Mouse (Mus musculus) intestine, embryonic 15.5 days (tissue): ENCODE results near the gene Dnaaf1. TPM values are rescaled to one million over a fixed set of nuclear protein-coding genes. Genes with fewer than 3 reads are reported as not detected.

Experiments used
- ATAC-seq: fragments of 200-750 bp; cut with Nextera tagmentation; 2 replicates; pipeline ENCODE4 v1.8.0; 2017; ENCODE audit warnings: moderate TSS enrichment, moderate library complexity
- H3K27ac ChIP-seq: fragments of 300-500 bp; sonication (generic); 2 replicates; pipeline ENCODE4 v1.5.1; 2015; ENCODE audit warnings: mild to moderate bottlenecking, inconsistent platforms
- H3K27me3 ChIP-seq: fragments of 300-500 bp; sonication (generic); replicated peaks from 2 replicates; pipeline ENCODE4 v1.6.1; 2015; ENCODE audit warnings: inconsistent platforms
- H3K36me3 ChIP-seq: fragments of 300-500 bp; sonication (generic); 2 replicates; pipeline ENCODE4 v1.6.1; 2015; ENCODE audit warnings: inconsistent platforms
- H3K4me1 ChIP-seq: fragments of 300-500 bp; sonication (generic); replicated peaks from 2 replicates; pipeline ENCODE4 v1.6.1; 2015; ENCODE audit warnings: inconsistent platforms
- H3K4me2 ChIP-seq: fragments of 300-500 bp; sonication (generic); replicated peaks from 2 replicates; pipeline ENCODE4 v1.6.1; 2015; ENCODE audit warnings: mild to moderate bottlenecking, inconsistent platforms
- H3K4me3 ChIP-seq: fragments of 300-500 bp; sonication (generic); replicated peaks from 2 replicates; pipeline ENCODE4 v1.5.1; 2015; ENCODE audit warnings: inconsistent platforms
- H3K9ac ChIP-seq: fragments of 300-500 bp; sonication (generic); 2 replicates; pipeline ENCODE4 v1.6.1; 2015; ENCODE audit warnings: inconsistent platforms
- H3K9me3 ChIP-seq: fragments of 300-500 bp; sonication (generic); 2 replicates; pipeline ENCODE4 v1.6.1; 2016; ENCODE audit warnings: inconsistent platforms
- WGBS: fragments of 180-500 bp; shearing (Covaris S2); methylation state at CpG from one replicate; pipeline ENCODE4 v1.1.7; 2015; 5-methylcytosine and 5-hydroxymethylcytosine counted together
- polyA plus RNA-seq: library from polyadenylated mRNA; unstranded; fragments of >200 nt; fragmentation: Nextera tagmentation; extraction: Ambion mirVana; gene quantifications from 2 replicates; pipeline ENCODE4 v1.2.1, GENCODE M21; 2015

Dnaaf1 gene
- polyA plus RNA-seq, 1 experiment from 2014 or later, result 1.4 TPM

DNA sequence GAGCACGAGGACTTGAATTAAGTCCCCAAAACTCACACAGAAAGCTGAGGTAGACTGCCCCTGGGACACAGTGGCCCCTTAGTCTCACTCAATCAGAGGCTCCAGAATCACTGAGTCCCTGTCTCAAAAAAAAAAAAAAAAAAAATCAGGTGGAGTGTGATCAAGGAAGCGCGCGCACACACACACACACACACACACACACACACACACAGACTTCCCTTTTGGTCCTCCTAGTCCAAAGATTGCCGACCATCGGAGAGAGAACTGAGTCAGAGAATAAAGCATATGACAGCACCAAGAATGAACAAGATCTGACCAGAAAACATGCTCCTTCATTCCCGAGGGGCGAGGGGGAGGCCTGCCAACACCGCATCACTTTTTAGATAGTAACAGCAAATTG lies 17.9 kb upstream of the Dnaaf1 start:
- no peaks in the 10 kb centered on the region for H3K27me3 ChIP-seq
- H3K36me3 ChIP-seq, result peaks cover 5% of the 10 kb centered on the region
- WGBS, result 72% methylated on average over 9 of the region's 9 CpGs
- peaks cover 27% of the 10 kb centered on the region for H3K4me1 ChIP-seq
- peak overlapping the region; percentile 88; the same call in 1 of the 2 replicates for H3K9ac ChIP-seq
- peak overlapping the region; percentile 68 for H3K4me2 ChIP-seq
- peak overlapping the region; percentile 82 for H3K4me3 ChIP-seq
- no peak overlapping the region for H3K27ac ChIP-seq
- ATAC-seq, result no peak
- H3K9me3 ChIP-seq, result no peaks in the 10 kb centered on the region

DNA sequence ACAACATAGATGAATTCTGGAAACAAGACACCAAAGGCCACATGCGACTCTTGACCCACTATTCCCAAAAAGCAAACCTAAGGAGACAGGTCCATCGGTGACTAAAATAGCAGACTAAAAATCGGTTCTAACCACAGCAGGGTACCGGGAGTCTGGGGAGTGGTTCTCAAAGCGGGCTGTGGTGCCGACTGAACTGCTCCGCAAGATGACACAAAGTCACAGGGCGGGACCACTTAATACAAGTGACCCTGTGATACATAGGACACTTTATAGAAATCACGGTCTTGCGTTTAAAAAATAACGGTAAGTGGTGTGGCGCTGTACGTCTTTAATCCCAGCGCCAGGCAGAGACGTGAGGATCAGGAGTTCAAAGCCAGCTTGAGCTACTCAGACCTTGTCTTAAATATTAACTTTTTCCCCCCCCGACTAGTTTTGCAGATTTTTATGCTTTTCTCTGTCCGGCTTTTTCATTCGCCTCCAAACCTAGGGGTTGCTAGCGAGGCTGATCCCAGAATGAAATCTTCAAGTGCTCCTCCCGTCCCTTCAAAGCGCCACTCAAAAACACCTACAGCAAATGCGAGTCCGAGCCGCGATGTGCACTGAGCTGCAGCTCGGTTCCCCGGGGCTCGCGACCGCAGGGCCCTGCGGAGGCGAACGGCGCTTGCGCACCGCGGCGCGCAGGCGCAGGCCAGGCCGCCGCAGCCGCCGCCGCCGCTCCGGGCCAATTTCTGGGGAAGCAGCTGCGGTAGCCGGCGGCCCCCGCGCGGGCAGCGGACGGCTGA lies 17.0 kb upstream of the Dnaaf1 start:
- Histone ChIP-seq H3K9me3 (no peaks in the 10 kb centered on the region), H3K9ac (peak overlapping the region; percentile 88), H3K4me2 (peak overlapping the region; percentile 68), H3K27me3 (no peaks in the 10 kb centered on the region), H3K4me3 (peak overlapping the region; percentile 82), H3K27ac (peak overlapping the region; percentile 93), H3K4me1 (peaks cover 25% of the 10 kb centered on the region), H3K36me3 (peaks cover 12% of the 10 kb centered on the region)
- peak; percentile 94 for ATAC-seq
- WGBS, result 1% methylated on average over 55 of the region's 55 CpGs

DNA sequence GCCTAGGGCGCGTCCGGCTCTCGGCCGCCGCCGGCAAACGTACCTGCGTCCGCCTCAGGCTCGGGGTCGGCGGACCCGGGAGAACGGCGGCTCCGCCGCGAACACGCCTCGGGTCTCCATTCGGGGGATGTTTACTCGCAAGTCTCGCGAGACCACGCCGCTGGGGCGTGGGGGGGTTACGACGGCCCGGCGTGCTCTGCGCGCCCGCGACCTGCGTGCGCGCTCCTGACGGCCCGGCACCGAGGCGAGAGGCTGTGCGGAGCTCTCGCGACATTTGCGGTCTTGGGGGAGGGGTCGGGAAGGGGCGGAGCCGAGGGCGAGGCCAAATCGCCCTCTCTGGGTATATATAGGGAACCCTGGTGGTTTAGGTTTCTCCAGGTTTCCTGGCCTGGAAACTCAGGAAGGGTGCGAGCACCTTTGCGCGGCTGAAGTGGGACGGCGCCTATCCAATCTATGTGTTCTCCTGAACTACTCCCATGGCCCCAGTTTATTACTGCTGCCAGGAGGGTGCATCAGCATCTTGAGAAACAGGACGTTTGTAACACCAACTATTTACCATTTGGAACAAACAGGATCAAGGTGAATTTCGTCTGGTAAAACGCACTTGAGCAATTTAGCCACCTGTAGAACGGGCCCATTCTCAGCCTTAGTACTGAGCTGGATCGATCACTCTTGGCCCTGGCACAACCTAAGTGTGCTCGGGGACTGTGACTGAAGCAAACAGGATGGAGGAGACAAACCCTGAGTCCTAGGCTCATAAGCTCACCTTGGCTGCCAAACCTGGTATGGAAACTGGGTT lies 16.2 kb upstream of the Dnaaf1 start, which contains the start of gene Mbtps1:
Gene Mbtps1, minus strand, starts transcription at position 133 of the 799 bp plus-strand sequence.
- Histone ChIP-seq H3K9ac (peak within 1 kb of the TSS; percentile 88), H3K4me1 (peaks cover 20% of the 10 kb centered on the region), H3K4me2 (peak within 1 kb of the TSS; percentile 68), H3K9me3 (no peaks in the 10 kb centered on the region), H3K36me3 (peaks cover 14% of the 10 kb centered on the region), H3K4me3 (peak within 1 kb of the TSS; percentile 82), H3K27me3 (no peaks in the 10 kb centered on the region), H3K27ac (peak within 1 kb of the TSS; percentile 93)
- 5% methylated on average over 63 of the region's 63 CpGs for WGBS
- peak; percentile 98 for ATAC-seq

DNA sequence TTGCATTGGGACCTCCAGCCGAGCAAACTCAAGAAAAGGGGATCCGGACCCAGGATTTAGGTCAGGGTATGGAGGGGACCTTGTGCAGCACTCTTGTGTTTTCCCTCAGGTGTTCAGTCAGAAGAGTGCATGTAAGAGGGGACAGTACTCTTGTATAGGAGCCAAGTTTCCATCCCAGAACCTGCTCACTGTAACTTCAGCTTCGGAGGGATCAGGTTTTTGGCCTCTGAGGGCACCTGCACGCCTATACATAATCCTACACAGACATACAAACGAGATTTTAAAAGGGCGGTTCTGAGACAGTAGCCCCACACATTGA lies 15.7 kb upstream of the Dnaaf1 start:
- 87% methylated on average over 6 of the region's 6 CpGs for WGBS
- Histone ChIP-seq H3K4me2 (peak overlapping the region; percentile 67), H3K27me3 (no peaks in the 10 kb centered on the region), H3K27ac (no peak overlapping the region), H3K9ac (0 out of 2 replicates have a peak overlapping the region, but pooled peaks have one; percentile 54), H3K36me3 (peaks cover 20% of the 10 kb centered on the region), H3K9me3 (no peaks in the 10 kb centered on the region), H3K4me3 (no peak overlapping the region), H3K4me1 (peaks cover 15% of the 10 kb centered on the region)
- ATAC-seq, result no peak

DNA sequence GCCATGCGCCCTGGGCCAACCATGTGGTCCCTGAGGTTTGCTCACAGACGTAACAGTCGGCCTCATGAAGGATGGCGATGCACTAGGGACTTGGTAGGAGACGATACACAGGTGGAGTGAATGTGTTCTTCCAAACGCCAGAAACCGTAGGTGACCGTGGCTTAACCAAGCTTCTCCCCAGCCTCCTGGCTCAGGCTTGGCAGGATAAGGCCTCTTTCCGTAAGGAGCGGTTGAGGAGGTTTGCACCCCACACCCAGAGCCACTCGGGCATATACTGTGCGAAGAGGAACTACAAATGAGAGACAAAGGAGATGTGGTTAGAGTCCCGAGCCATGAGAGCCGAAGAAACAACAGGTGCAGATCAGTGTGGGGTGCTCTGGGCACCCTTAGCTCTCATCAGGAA lies 11.2 kb upstream of the Dnaaf1 start:
- Histone ChIP-seq H3K4me3 (no peak overlapping the region), H3K4me1 (no peaks in the 10 kb centered on the region; the same call in 1 of the 2 replicates), H3K4me2 (no peak overlapping the region), H3K9ac (no peak overlapping the region), H3K36me3 (peaks cover 33% of the 10 kb centered on the region), H3K27me3 (no peaks in the 10 kb centered on the region), H3K9me3 (no peaks in the 10 kb centered on the region), H3K27ac (no peak overlapping the region)
- WGBS, result 92% methylated on average over 14 of the region's 14 CpGs
- ATAC-seq, result no peak

DNA sequence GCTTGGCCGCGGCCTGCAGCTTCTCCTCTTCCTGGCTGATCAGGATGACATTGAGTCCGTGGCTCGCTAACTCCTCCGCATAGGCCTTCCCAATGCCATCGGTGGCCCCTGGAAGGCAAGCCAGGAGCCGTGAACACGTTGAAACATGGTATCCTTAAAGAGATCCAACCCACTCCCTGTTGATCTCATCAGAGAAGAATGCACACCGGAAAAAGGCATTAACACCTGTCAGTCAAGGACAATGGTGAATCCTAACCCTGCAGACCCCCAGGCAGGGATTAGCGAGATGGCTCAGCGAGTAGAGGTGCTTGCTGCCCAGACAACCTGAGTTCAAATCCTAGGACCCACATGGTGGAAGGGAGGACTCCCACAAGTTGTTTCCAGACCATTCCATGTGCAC lies 8.7 kb upstream of the Dnaaf1 start:
- no peaks in the 10 kb centered on the region for H3K27me3 ChIP-seq
- H3K4me1 ChIP-seq, result no peaks in the 10 kb centered on the region
- peaks cover 33% of the 10 kb centered on the region for H3K36me3 ChIP-seq
- H3K9me3 ChIP-seq, result no peaks in the 10 kb centered on the region
- WGBS, result 80% methylated on average over 11 of the region's 11 CpGs
- no peak overlapping the region for H3K27ac ChIP-seq
- H3K4me3 ChIP-seq, result no peak overlapping the region
- no peak overlapping the region for H3K9ac ChIP-seq
- no peak overlapping the region for H3K4me2 ChIP-seq
- no peak for ATAC-seq

DNA sequence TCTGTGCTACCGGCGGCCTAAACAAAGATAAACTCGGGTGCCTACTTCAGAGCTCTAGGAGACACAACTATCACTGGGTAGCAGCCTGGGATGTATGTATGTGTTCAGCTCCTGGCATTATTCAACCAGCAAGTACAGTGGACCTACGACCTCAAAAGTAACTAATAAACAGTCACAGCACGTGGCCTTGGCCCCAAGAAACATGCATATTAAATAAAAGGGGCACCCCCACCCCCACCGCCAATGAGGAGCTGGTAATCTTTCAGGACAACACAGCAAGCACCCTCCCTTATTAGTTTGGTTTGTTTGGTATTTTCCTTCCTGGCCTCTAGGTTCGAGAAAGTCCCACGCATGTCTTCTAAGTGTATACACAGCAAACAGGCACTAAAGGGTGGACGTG lies 6.8 kb upstream of the Dnaaf1 start:
- H3K4me3 ChIP-seq, result no peak overlapping the region
- no peaks in the 10 kb centered on the region for H3K4me1 ChIP-seq
- no peak overlapping the region for H3K27ac ChIP-seq
- H3K9ac ChIP-seq, result no peak overlapping the region
- ATAC-seq, result no peak
- H3K27me3 ChIP-seq, result no peaks in the 10 kb centered on the region
- H3K9me3 ChIP-seq, result no peaks in the 10 kb centered on the region
- H3K4me2 ChIP-seq, result no peak overlapping the region
- WGBS, result 82% methylated on average over 9 of the region's 9 CpGs
- H3K36me3 ChIP-seq, result peaks cover 21% of the 10 kb centered on the region

DNA sequence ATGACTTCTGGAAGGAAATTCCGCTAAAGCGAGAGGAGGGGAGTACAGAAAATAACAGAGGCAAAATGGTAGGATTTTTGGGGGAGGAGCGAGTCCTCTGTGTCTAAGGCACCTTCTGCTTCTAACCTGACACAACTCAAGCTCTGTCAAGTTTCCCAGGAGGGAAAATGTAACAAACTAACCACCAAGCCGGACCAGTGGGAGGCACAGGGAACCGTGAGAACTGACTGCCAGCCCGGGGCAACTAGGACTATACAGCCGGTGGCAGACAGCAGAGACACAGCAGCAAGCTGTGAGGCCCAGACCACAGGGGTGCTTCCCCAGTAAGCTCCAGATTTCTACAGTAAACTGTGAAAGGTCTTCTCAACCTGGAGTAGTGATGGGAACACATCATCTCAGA lies 6.1 kb upstream of the Dnaaf1 start:
- Histone ChIP-seq H3K9me3 (no peaks in the 10 kb centered on the region), H3K36me3 (peaks cover 17% of the 10 kb centered on the region), H3K27ac (no peak overlapping the region), H3K27me3 (no peaks in the 10 kb centered on the region), H3K4me3 (no peak overlapping the region), H3K4me1 (no peaks in the 10 kb centered on the region), H3K4me2 (no peak overlapping the region), H3K9ac (no peak overlapping the region)
- WGBS, result 60% methylated on average over 7 of the region's 7 CpGs
- no peak for ATAC-seq

DNA sequence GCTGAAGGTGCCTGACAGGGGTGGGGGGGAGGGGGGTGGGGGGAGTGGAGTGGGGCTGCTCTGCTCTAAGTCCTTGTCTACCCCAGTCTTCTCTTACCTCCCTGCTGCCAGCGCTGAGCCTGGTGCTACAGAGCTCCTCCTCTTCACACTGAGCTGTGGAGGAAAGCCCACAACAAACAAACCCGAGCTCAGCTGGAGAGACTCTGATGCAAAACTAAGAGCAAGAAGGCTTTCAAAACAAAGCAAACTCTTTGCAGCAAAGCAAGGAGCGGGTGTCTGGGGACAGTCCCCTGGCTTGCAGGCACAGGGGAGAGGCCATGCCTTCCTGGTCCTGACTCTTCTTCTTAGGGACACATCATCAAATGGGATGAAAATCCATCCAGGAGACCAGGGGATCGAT lies 5.2 kb upstream of the Dnaaf1 start:
- no peak overlapping the region for H3K27ac ChIP-seq
- no peaks in the 10 kb centered on the region for H3K27me3 ChIP-seq
- WGBS, result 42% methylated on average over 4 of the region's 4 CpGs
- H3K9me3 ChIP-seq, result no peaks in the 10 kb centered on the region
- no peaks in the 10 kb centered on the region for H3K4me1 ChIP-seq
- ATAC-seq, result no peak
- H3K9ac ChIP-seq, result no peak overlapping the region
- peaks cover 11% of the 10 kb centered on the region; the same call in 1 of the 2 replicates for H3K36me3 ChIP-seq
- no peak overlapping the region for H3K4me2 ChIP-seq
- no peak overlapping the region for H3K4me3 ChIP-seq

DNA sequence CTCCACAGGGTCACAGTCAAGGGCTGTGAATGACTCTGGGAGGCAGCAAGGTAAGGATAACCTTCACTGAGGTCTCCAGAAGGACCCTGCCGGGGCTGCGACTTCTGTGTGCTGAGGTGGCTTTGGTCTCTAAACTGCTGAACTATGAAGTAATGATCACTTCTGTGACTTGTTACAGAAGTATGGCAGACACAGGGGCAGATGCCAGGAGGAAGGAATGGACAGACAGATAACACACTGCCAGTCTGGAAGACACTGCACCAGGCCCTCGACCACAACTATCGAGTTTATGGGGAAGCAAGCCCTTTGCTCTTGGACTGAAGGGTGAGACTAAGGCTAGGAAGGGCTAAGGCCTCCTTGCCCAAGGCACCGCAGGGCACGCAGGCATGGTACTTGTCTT lies 3.9 kb upstream of the Dnaaf1 start:
- H3K4me2 ChIP-seq, result no peak overlapping the region
- peaks cover 2% of the 10 kb centered on the region; the same call in 1 of the 2 replicates for H3K4me1 ChIP-seq
- no peak overlapping the region for H3K4me3 ChIP-seq
- H3K27me3 ChIP-seq, result no peaks in the 10 kb centered on the region
- H3K9ac ChIP-seq, result no peak overlapping the region
- no peaks in the 10 kb centered on the region for H3K36me3 ChIP-seq
- no peaks in the 10 kb centered on the region for H3K9me3 ChIP-seq
- 77% methylated on average over 6 of the region's 6 CpGs for WGBS
- no peak for ATAC-seq
- H3K27ac ChIP-seq, result no peak overlapping the region

DNA sequence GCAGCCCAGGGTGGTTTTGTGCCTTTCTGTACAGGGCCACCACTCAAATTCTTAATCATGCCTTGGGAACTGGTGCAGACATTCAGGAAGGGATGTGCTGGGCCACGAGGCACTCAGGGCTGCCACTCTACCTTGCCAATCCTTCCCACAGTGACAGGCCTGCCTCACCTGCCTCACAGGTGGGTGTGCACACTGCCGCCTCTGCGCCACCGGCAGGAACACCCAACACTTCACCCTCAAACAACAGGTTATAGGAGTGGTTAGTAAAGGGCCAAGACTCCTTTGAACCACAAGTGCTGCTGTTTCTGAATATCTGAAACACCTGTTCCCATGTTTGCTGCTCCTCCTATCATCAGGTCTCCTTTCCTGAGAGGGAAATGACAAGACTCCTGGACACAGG lies 2.6 kb upstream of the Dnaaf1 start:
- ATAC-seq, result no peak

DNA sequence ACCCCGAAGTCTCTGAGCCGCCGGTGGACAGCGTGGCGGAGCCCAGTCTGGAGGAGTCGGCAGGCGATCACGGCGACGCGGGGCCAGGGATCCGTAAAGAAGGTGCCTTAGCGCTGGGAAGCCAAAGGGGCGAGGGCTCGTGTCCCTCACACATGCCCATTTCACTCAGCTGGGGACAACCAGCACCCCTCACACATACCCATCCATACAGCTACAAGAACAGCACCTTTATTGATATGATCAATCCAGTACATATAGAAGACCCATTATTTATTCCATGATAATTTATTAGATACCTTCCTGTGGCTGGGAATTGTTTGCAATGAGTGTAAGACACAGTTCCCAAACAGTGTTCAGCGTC lies 311 bp downstream of the Dnaaf1 start:
- Histone ChIP-seq H3K4me3 (peak overlapping the region; percentile 62), H3K9ac (peak overlapping the region; percentile 50), H3K4me1 (peaks cover 5% of the 10 kb centered on the region), H3K9me3 (no peaks in the 10 kb centered on the region), H3K27ac (0 out of 2 replicates have a peak overlapping the region, but pooled peaks have one; percentile 71), H3K36me3 (no peaks in the 10 kb centered on the region), H3K4me2 (peak overlapping the region; percentile 94), H3K27me3 (no peaks in the 10 kb centered on the region)
- WGBS, result 1% methylated on average over 16 of the region's 16 CpGs
- no peak for ATAC-seq

More for the DNA sequence above, 2.6 kb upstream of the Dnaaf1 start:
- H3K27me3 ChIP-seq, result no peaks in the 10 kb centered on the region
- no peak overlapping the region for H3K4me3 ChIP-seq
- no peak overlapping the region for H3K9ac ChIP-seq
- H3K4me2 ChIP-seq, result no peak overlapping the region
- H3K4me1 ChIP-seq, result peaks cover 2% of the 10 kb centered on the region; the same call in 1 of the 2 replicates
- H3K36me3 ChIP-seq, result no peaks in the 10 kb centered on the region
- no peaks in the 10 kb centered on the region for H3K9me3 ChIP-seq
- WGBS, result 66% methylated on average over 4 of the region's 4 CpGs
- H3K27ac ChIP-seq, result no peak overlapping the region; the same call in 1 of the 2 replicates
